Mouse (Mus musculus): ENCODE data around the gene Slc2a10.
A peak's percentile ranks its signal among the peaks of the same experiment; 100 is the strongest.

Gene Slc2a10

GRCm38 (mm10) chr2:165503259-165504203 lies at the start of gene Slc2a10:
Gene Slc2a10, plus strand, starts transcription at chr2:165503787.
- DNase-seq (ENCODE audit: low read depth, low spot score): no peak

DNA sequence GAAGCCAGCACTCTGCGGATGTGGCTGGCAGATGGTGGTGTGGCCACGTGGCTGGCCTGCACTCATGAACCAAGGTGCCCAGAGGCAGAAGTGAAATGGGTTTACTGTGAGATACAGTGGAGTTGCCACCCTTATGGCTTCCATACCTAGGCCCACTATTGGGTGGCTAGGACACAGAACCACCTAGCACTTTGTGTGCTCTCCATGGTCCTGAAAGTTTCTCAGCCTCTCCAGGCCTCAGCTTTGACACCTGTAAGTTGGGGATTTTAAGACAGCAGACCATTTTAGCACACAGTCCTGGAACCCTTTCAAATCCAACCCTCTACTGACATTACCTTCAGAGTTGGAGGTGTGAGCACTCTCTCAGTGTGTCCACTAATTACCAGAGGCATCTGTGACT lies 46.9 kb upstream of the Slc2a10 start:
- peak; percentile 41 for DNase-seq (ENCODE audit: low read depth, low spot score)

GRCm38 (mm10) chr2:165458189-165458588 lies 45.4 kb upstream of the Slc2a10 start:
- DNase-seq (ENCODE audit: low read depth, low spot score): no peak

GRCm38 (mm10) chr2:165459663-165460062 lies 43.9 kb upstream of the Slc2a10 start:
- no peak for DNase-seq (ENCODE audit: low read depth, low spot score)

DNA sequence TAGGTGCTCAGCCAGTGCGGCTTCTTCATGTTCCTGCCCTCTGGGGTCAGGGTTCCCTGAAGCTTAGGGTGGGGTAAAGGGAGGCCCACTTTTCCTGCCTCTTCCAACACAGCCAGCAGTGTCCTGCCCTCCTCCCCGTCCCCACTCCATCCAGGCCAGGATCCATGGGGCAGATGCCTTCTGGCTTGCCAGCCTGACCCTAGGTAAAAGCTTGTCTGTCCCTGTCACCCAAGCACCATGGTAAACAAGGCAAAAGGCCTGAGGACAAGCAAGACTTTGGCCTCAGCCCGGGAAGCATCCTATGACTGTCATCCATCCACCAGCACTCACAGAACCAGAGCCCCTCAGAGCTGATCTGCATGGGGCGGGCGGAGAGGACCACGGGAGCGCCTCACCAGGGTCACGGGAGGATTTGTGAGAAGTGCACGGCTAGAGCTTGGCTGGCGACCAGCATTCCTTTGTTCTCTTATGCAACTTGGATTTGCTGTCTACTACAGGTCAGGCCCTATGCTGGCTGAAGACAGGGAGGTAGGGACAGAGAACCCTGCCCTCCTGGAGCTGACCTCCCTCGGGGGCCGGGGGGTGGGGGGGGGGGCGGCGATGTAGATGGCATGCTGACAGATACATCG lies 35.6 kb upstream of the Slc2a10 start:
- DNase-seq (ENCODE audit: low read depth, low spot score): no peak

DNA sequence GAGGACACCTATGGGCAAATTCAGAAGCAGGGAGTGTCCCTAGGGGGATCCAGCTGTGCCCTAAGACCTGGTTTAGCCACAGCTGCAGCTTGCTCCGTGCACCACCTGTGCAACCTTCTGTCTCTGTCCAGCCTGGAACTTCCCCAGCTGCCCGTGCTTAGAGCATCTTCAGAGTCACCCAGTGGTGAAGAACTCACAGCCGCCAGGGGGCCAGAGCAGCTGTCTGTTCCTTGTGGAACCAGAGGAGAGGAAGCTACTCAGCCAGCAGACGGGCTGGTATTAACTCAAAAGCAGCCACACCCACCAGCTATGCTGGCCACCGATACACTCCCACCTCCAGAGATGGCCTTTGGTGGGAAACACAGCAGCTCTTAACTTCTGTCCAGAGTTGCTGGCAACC lies 33.4 kb upstream of the Slc2a10 start:
- no peak for DNase-seq (ENCODE audit: low read depth, low spot score)

DNA sequence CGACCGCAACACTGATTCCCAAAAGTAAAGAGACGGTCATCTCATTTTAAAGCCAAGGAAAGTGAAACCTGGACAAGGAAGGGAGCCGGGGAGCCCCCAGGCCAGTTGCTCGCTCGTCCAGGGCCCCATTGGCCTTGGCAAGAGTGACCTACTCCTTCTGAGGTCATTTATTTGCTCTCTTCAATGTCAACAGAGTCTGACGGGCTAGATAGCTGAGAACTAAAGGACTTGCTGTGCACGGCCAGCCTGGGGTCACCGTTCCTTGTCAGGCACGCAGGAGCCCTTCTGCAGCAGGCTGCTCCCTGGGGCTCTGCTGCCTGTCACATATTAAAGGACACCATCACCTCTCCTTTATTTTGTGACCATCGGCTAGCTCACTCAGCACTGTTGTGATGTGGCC lies 31.6 kb upstream of the Slc2a10 start:
- DNase-seq (ENCODE audit: low read depth, low spot score): no peak

DNA sequence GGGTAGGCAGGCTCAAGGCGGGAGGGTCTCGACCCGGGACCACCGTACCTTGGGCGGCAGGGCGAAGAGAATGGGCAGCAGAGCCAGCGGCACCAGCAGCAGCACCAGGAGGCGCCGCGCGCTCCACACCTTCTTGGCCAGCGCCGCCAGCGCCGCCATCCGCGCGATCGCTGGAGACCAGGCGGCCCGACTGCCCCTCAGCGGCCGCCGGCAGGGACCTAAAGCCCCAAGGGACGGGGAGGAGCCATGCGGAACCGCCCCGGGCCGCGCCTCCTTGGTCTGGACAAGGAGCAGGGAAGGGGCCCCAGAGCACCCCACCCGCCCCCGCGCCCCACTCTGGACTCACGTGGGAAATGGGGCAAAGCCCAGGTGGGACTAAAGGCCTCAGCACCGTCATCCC lies 30.6 kb upstream of the Slc2a10 start, which contains the start of gene Slc13a3:
Slc13a3 (minus strand) TSS at position 228 of the 400 bp plus-strand sequence.
- DNase-seq (ENCODE audit: low read depth, low spot score): no peak

- DNase-seq (ENCODE audit: low read depth, low spot score): no peak
These were observed 28.2 kb upstream of the Slc2a10 start for GRCm38 (mm10) chr2:165475412-165475811.

DNA sequence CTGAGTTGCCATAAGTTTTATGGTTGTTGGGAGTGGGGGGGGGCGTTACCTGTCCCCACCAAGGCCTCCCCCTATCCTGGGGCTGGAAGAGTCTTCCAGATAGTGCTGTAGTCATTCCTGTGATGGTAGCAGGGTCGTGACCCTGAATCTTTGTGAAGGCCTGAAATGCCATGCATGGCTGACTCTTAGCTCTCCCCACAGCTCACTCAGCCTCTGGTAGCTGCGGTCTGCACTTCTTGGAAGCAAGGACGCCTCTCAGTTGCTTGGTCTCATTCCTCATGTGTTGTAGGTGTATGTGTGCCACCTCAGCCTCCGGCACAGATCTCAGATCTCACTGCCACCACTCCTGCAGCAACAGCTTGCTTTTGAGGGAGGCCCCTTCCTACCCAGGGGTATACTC lies 27.7 kb upstream of the Slc2a10 start:
- DNase-seq (ENCODE audit: low read depth, low spot score): no peak

- DNase-seq (ENCODE audit: low read depth, low spot score): no peak
These were observed 21.6 kb upstream of the Slc2a10 start for GRCm38 (mm10) chr2:165482003-165482402.

GRCm38 (mm10) chr2:165484152-165484551 lies 19.4 kb upstream of the Slc2a10 start:
- DNase-seq (ENCODE audit: low read depth, low spot score): no peak

- DNase-seq (ENCODE audit: low read depth, low spot score): no peak
These were observed 17.8 kb upstream of the Slc2a10 start for GRCm38 (mm10) chr2:165485826-165486225.

- DNase-seq (ENCODE audit: low read depth, low spot score): no peak
These were observed 17.2 kb upstream of the Slc2a10 start for GRCm38 (mm10) chr2:165486401-165486800.

GRCm38 (mm10) chr2:165486881-165487535 lies 16.6 kb upstream of the Slc2a10 start:
- peak; percentile 68 for DNase-seq (ENCODE audit: low read depth, low spot score)

DNA sequence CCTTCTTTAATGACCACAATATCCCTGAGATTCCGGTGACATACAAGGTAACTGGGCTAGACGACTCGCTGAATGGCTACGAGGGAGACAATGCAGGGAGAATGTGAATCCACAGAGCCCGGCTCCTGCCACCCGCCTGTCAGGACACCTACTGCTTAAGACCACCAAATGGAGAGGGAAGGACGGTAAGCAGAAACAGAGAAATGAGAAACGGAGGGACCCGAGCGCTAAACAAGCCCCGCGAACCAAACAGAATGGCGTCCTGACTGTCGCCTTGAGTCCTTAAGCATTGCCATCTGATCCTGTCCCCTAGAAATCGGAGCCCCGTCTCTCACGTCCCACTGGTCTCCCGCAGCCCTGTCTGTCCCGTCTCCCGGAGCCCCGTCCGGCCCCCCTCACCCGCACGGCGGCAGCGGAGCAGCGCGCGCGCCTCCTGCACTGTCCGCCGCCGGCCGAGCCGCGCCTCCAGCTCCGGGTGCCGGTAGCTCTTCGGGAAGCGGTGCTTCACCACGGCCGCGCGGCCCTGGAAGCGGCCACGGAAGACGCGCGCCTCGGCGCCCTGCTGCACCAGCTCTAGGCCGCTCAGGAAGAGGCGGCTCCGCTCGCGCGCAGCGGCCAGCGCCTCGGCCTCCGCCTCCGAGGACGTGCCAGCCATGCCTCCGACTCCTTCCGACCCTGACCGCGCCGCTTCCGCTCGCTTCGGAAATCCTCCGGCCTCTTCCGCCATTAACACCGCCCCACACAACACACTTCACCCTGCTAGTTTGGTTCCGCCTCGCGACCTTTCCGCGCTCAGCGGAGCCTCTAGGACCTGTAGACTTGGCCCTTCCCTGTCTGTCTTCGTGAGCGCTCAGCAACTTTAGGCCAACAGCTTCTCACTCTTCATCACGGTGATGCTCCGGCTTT lies 10.7 kb upstream of the Slc2a10 start, which contains the start of gene Trp53rka:
Trp53rka (minus strand) TSS at position 677 of the 906 bp plus-strand sequence.
- DNase-seq (ENCODE audit: low read depth, low spot score): peak; percentile 83

DNA sequence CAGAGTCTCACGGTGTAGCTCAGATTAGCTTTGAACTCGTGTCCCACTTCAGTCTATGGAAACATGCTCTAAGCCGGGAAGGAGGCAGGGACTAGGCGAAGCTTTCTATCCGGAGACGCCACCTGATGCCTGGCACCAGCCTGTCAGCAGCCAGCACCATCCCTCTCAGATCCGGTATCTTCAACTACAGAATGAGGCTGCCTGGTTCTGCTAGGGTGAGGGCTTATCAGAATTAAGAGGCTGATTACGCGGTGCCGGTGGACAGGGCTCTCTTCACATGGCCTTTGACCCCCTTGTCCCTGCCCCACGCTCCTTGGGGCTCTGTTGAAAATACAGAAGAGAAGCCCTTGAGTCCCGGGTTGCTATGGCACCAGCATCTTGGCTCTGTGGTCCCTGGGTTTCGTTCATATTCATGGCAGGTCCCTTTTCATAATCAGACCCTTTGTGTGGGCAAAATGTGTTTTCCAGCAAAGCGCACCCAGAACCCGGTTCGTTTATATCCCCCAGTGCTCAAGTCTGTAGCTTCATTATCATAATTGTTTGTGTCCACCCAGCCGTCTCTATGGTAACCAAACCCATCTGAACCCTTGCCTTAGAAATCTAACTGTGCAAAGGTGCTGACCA lies 9.9 kb upstream of the Slc2a10 start:
- DNase-seq (ENCODE audit: low read depth, low spot score): no peak

GRCm38 (mm10) chr2:165494495-165494894 lies 9.1 kb upstream of the Slc2a10 start:
- no peak for DNase-seq (ENCODE audit: low read depth, low spot score)

DNA sequence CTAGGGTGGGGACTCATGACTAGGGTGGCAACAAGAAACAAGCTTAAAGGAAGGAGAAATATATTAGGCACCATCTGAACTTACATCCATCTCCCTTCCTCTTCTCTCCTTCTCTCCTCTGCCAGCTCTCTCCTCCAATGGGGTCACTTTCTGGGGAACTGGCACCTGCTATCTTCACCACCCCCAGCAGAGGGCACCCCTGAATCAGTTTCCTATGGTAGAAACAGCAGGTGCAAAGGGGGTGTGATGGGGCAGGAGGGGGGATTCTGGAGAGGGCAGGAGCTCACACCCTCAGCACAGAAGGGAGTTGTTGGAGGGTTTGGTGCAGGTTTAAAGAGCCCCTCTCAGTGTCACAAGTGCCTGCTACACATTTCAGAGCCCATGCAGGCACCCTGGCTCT lies 7.3 kb upstream of the Slc2a10 start:
- DNase-seq (ENCODE audit: low read depth, low spot score): peak; percentile 64

DNA sequence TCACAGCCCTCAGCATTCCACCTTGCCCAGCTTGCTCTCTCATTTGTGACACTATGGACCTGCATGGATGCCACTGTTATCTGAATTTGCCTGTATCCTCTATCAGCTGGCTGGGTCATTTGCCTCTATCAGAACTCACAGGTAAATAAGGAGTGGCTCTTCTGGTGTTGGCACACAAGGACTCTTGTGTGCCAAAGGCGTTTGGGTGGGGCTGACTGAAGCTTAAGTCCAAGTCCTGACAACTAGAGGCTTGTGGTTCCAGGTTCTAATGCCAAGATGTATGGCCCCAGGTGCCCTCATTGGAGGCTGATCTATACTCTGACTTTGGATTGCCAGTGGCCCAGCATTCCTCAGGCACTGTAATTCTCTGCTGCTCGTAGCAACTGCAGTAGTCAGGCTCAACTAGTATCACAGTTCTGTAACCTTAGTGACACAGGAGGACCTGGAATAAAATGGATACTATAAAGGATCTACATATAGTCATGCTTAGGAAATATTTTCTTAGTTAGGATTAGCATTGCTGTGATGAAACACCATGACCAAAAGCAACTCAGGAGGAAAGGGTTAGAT lies 5.8 kb upstream of the Slc2a10 start:
- DNase-seq (ENCODE audit: low read depth, low spot score): no peak

Measured in CD4-positive helper T cell, adult 2 months (primary cell).